Mouse (Mus musculus) T-helper 1 cell (primary cell): ENCODE measurements at regions not wholly inside any gene's neighbourhood (a gene's known extent, or its start where the extent isn't known, plus 50 kb on each side); places are given as distances from the start of the nearest gene placed in this dataset.
"Not testable (repeated sequence)": the region's sequence is repeated elsewhere in the genome, so short reads cannot be mapped to it uniquely, and the experiment has no call there.

Source experiments
- in situ Hi-C: fragments of 300-600 bp; cut with MboI, MseI; formaldehyde crosslinking; loops from one replicate; pipeline ENCODE4 v1.15.1; 2025; ENCODE audit warnings: high pct_unique_total_duplicates

DNA sequence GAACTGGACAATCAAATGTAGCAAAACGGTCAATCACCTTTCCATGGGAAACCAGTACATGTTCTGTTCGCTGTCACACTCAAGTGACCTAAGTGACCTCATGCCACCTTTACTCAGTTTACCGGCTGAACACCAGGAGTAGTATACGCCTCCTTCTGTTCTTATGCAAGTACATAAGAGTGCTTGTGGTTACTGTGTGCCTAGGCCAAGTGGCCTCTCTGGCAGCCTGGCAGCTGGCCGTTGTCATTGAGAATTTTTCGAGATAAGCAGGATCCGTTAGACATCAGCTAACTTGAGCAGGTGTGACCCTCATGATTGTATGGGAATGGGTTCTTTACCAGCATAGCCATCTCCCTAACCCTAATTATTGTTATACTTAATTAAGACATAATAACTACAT is 167.5 kb downstream of the Tomm20 start:
- in situ Hi-C loops = no loop called here

- in situ Hi-C loops = no loop called here
These were observed 168.8 kb downstream of the Tomm20 start for GRCm38 (mm10) chr8:126776605-126777469.

GRCm38 (mm10) chr8:126775334-126775733 is 170.3 kb downstream of the Tomm20 start:
- in situ Hi-C loops = no loop called here

GRCm38 (mm10) chr8:126774816-126775215 is 170.8 kb downstream of the Tomm20 start:
- in situ Hi-C loops = no loop called here

DNA sequence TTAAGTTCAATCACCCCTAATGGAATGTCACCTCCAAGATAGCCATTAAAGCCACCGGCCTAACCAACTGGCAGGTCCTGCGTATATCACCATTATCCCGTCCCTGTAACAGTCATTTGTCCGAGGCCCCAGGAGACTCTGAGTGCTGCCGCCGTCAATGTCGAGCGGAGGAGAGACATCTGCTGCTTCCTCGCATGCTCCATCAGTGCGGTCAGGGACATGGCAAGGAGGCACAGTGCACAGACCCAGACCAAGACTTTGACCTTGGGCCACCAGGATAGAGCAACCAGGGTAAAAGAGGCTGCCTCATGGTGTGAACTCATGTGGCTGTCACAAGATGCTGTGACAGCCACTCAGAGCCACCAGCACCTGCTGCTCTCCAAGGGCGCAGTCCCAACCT is 172.9 kb downstream of the Tomm20 start:
- in situ Hi-C loops = no loop called here

- in situ Hi-C loops = no loop called here
These were observed 173.4 kb downstream of the Tomm20 start for GRCm38 (mm10) chr8:126772194-126772593.

DNA sequence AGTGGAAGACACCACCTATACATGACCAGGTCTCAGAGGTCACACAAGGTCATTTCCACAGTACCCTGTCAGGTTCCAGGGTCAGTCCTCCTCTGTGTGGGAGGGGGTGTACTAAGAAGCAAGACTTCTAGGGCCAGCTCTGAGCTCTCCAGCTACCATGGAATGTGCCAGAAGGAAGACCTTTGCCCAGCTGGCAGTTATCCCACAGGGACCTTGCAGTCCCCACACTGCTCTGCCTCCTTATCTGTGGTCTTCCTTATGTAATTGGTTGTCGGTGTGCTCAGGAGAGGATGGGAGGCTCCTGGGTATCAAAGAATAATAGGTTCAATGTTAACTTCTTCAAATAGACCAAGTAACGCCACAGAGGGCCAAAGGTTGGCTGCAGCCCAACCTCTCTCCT is 175.3 kb downstream of the Tomm20 start:
- in situ Hi-C loops = not testable (repeated sequence)

- in situ Hi-C loops = no loop called here
These were observed 174.4 kb upstream of the Irf2bp2 start for GRCm38 (mm10) chr8:126768142-126768541.

DNA sequence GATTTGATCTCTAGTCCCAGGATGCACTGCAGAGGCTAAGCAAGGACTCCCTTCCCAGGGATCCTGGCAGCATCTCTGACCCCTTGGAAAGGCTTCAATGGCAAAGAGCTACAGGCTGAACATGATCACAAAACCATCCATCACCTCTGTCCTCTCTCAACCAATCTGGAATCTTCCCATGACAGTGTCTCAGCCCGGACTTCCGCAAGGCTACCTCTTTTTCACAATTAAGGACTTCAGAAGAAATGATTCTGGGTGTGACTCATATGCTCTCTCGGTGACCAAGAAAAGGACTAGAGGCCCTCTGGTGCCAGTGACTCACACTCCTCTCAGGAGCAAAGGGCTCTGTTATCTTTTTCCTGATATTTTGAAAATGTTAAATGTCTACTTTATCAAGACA is 173.6 kb upstream of the Irf2bp2 start:
- in situ Hi-C loops = no loop called here

DNA sequence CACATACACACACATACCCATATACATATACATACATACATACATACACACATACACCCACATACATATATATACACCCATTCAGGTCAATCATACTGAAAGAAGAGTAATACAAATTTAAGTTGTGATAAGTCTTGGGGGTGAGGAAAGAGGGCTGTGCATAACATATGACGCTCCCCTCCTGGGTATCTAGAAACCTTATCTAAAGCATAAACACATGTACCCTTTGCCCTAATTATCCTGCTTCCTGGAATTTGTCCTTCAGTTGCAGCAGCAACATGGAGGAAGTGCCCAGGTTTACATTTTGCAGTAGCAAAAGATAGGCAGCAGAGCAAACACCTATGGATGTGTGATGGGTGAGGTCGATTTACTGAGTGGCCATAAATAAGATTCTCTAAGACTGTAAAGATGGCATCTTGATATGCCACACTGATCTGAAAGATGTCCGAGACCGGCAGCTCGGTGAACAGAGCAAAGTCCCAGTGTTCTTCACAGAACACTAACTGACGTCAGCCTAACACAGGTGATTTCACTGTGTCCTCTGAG is 172.0 kb upstream of the Irf2bp2 start:
- in situ Hi-C loops = no loop called here

DNA sequence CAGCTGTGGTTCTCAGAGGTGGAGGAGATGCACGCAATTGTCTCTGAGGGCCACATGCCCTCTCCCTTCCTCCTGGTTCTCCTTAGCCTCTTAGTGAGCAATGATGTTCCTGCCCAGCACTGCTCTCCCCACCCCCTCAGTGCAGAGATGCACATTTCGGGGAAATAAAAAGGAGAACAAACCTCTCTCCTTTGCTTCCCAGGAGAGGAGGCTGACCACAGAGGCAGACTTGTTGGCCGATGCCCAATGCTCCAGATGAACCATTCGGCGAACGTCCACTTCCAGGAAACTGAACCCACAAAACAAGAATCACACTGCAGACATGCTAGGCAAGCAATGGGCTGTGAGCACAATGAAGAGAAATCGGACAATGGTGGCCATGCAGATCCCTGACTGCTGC is 169.8 kb upstream of the Irf2bp2 start:
- in situ Hi-C loops = no loop called here

DNA sequence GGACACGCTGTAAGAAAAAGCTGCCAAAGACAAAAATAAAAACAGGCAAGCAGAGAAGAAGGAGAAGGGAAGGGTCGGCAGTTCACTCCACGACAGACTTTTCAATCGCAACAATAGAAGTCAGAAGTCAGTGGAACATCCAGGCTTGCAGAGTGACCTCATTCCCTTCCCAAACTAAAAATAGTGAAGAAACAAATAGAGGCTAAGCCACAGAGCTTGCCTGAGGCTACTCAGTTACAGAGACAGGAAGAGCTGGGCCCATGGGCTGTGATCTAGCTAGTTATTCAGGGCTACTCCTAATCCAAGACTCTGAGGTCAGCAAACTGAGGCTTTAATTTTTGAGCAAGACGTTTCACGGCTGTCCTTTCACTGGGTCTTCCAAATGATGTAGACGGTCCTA is 165.9 kb upstream of the Irf2bp2 start:
- in situ Hi-C loops = no loop called here

GRCm38 (mm10) chr8:126758951-126759350 is 165.2 kb upstream of the Irf2bp2 start:
- in situ Hi-C loops = no loop called here

DNA sequence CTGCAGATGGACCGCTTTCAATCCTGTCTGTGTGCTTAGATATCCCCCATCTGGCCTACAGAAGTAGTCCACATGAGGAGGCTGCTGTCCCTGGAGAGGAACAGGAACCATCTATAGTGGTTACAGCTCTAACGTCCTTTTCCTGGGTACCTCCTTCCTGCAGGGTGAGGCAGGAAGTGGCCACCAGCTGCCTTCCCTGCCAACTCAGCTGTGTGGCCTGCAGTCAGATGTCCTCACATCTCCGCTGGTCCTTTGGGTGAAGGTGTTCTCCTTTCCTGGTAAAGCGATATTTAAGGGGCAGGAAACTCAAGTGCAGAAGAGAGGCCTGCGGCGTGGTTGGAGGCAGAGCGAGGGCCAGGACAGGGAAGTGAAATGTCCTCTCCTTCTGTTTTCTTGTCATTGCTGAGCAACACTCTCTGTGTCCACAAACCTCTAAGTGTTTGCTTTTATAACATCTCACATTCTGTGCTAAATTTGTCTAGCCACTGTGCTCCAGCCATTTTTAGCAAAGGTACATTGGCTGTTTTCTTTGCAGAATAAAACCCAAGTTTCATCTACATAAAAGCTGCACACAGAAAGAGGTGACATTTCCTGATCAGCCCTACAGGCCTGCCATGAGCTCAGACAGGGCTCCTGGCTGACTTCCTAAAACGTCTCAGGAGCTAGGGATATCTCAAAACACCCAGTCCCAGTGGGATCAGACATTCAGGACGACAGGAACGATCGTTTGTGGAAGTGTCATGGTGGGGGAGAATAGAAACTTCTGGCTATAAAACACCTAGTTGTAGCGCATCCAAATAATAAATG is 164.4 kb upstream of the Irf2bp2 start:
- in situ Hi-C loops = no loop called here

DNA sequence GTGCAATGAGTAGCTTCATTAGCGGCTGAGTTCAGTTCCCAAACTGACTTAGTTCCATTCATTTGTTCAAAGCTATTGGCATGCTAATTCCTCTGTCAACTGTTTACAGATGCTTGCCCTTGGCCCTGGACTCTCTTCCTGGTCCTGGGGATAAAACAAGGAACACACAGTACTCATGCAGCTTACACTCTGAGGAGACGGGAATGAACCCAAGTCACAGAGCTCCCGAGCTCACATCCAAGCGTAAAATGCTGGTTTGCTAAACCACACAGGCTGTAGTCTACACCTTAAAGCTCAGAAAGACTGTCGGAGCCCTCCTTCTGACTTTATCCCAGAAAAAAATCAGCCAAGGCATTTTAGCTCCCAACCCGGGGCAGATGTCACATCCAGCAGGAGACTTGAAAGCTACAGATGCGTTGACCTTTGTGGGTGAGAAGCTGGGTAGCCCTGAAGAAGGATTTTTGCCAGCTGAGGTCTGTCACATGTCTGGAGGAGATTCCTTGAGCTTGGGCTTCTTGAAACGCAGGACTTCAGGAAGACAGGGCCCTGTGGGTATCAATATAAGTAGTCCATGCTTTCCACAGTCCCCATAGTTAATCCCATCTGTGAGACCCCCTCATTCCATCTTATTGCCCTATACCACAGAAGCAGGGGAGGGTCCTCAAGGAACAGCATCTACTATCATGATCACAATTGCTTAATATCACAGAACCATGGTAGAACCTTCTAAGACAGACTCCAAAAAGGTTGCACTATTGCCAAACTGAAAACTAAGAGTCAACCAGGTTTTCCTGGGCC is 162.7 kb upstream of the Irf2bp2 start:
- in situ Hi-C loops = no loop called here

DNA sequence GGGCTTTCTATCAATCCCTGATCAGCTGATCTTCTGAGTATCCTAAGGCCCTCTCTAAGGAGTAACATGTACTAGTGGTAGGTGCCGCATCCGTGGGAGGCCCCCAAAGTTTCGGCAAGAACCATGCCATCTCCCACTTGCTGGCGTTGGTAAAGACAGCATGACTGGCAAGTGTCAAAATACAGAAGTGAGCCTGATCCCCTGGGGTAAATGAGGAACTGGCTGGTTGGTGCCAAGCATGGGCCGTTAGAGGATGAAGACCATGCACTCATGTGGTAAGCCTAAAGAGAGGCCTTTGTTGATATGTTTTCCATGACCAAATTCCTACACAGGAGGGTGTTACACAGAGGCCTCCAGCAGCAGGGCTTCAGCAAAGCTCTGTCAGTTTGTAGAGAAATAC is 161.9 kb upstream of the Irf2bp2 start:
- in situ Hi-C loops = no loop called here

- in situ Hi-C loops = no loop called here
These were observed 160.6 kb upstream of the Irf2bp2 start for GRCm38 (mm10) chr8:126754361-126754809.

GRCm38 (mm10) chr8:126753059-126753855 is 159.5 kb upstream of the Irf2bp2 start:
- in situ Hi-C loops = no loop called here

DNA sequence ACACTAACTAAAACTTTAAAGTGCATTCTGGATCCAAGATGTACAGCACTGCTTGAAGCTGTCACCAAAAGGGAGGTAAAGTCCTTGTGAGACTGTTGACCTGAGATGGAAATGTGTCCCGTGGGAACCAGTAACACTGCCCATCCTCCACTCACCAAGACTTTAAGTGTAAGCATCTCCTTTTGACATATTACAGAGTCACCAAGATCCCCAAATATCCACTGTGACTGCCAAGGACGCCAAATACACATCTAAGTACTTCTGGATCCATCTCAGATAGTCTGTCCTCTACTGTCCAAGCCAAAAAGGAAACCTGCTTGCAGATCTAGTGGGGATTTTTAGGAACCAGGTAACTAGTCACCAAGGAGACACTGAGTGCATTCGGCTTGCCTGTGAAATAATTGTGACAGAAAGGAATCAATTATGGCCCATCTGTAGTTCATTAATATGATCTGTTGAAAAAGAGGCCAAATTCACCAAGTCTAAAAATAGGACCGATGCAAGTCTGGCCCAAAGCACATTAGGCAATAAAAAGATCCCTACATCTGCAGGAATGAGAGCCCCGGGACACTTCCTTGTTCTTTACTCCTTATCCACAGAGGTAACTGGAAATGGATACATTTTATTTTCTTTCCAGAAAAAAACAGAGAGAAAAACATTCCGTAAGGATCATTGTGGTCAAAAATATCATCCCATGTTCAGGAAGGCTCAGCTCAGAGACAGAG is 157.8 kb upstream of the Irf2bp2 start:
- in situ Hi-C loops = no loop called here
